Mouse (Mus musculus) heart, embryonic 14.5 days (tissue): ENCODE data around the gene Rsrp1. TPM values are rescaled to one million over a fixed set of nuclear protein-coding genes. Genes with fewer than 3 reads are reported as not detected.

ENCODE experiments used
- ATAC-seq: fragments of 200-750 bp; cut with Nextera tagmentation; 2 replicates; pipeline ENCODE4 v1.8.0; 2017; ENCODE audit warnings: low read depth, moderate TSS enrichment; ENCODE audit not compliant: insufficient number of reproducible peaks, insufficient read depth, low FRiP score
- H3K27ac ChIP-seq, 2 experiments: fragments of 200-500 bp in 1 of 2; fragments of 300-500 bp in 1 of 2; sonication (generic) in 1 of 2; replicated peaks in 1 of 2; 2 replicates each; pipeline ENCODE4 v1.5.1; 2012 to 2014; ENCODE audit warnings: low read depth in 2 of 2, low read length in 2 of 2, control low read depth in 1 of 2, mild to moderate bottlenecking in 1 of 2, mixed read lengths in 1 of 2; ENCODE audit not compliant: control insufficient read depth in 1 of 2, insufficient read depth in 1 of 2
- H3K27me3 ChIP-seq: fragments of 300-500 bp; sonication (generic); 2 replicates; pipeline ENCODE4 v1.6.1; 2014; ENCODE audit warnings: mild to moderate bottlenecking, low read length, control low read depth; ENCODE audit not compliant: control insufficient read depth, insufficient read depth
- H3K36me3 ChIP-seq: fragments of 300-500 bp; sonication (generic); 2 replicates; pipeline ENCODE4 v1.6.1; 2014; ENCODE audit warnings: mild to moderate bottlenecking, control low read depth, low read length, mixed read lengths; ENCODE audit not compliant: control insufficient read depth, insufficient read depth
- H3K4me1 ChIP-seq, 2 experiments: fragments of 200-500 bp in 1 of 2; fragments of 300-500 bp in 1 of 2; sonication (generic) in 1 of 2; 2 replicates each; pipeline ENCODE4 v1.6.1; 2012 to 2014; ENCODE audit warnings: low read length in 2 of 2, control low read depth in 1 of 2, mixed read lengths in 1 of 2; ENCODE audit not compliant: control insufficient read depth in 2 of 2, insufficient read depth in 2 of 2
- H3K4me2 ChIP-seq: fragments of 300-500 bp; sonication (generic); 2 replicates; pipeline ENCODE4 v1.6.1; 2014; ENCODE audit warnings: mild to moderate bottlenecking, low read length
- H3K4me3 ChIP-seq, 2 experiments: fragments of 200-500 bp in 1 of 2; fragments of 300-500 bp in 1 of 2; sonication (generic) in 1 of 2; 2 replicates each; pipeline ENCODE4 v1.5.1; 2012 to 2014; ENCODE audit warnings: low read length in 2 of 2, mild to moderate bottlenecking in 2 of 2, control low read depth in 1 of 2, low read depth in 1 of 2, moderate library complexity in 1 of 2; ENCODE audit not compliant: control insufficient read depth in 1 of 2, insufficient read depth in 1 of 2
- H3K9ac ChIP-seq: fragments of 300-500 bp; sonication (generic); 2 replicates; pipeline ENCODE4 v1.6.1; 2014; ENCODE audit warnings: mild to moderate bottlenecking, low read length
- H3K9me3 ChIP-seq: fragments of 300-500 bp; sonication (generic); 2 replicates; pipeline ENCODE4 v1.6.1; 2016; ENCODE audit warnings: low read length, control low read depth; ENCODE audit not compliant: control insufficient read depth
- WGBS: fragments of 180-500 bp; shearing (Covaris S2); extraction: QIAGEN DNeasy Blood & Tissue Kit; methylation state at CpG from one replicate; pipeline ENCODE4 v1.1.7; 2014; 5-methylcytosine and 5-hydroxymethylcytosine counted together
- polyA plus RNA-seq: library from polyadenylated mRNA; unstranded; fragments of >200 nt; fragmentation: Nextera tagmentation; extraction: Ambion mirVana; gene quantifications from 2 replicates; pipeline ENCODE4 v1.2.1, GENCODE M21; 2014

The Rsrp1 gene
- polyA plus RNA-seq, 1 experiment from 2014 or later = 341 TPM

GRCm38 (mm10) chr4:134954461-134954860 is 31.1 kb downstream of the Rsrp1 start:
- 24% methylated on average over 15 of the region's 15 CpGs for WGBS
- ATAC-seq = no peak
- H3K4me2 ChIP-seq = no peak overlapping the region

DNA sequence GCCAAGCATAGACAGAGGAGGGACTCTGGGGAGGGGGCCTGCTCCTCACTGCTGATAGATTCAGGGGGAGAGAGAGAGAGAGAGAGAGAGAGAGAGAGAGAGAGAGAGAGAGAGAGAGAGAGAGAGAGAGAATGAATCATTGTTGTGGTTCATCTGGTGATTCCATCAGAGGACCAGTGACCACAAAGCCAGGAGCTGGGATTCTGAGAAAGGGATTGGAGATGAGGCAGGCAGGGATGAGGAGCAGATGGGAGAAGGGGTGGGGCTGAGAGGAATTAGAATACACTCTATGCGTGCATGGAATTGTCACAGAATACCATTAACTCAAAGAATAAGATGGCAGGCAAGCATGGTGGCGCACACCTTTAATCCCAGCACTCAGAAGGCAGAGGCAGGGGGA is 31.8 kb downstream of the Rsrp1 start:
- H3K4me2 ChIP-seq = no peak overlapping the region
- no peaks in the 10 kb centered on the region for H3K36me3 ChIP-seq
- 89% methylated on average over 2 of the region's 2 CpGs for WGBS
- ATAC-seq = no peak
- H3K27me3 ChIP-seq = peaks cover 26% of the 10 kb centered on the region
- no peak overlapping the region for H3K27ac ChIP-seq
- no peaks in the 10 kb centered on the region for H3K9me3 ChIP-seq
- H3K4me3 ChIP-seq = no peak overlapping the region
- H3K9ac ChIP-seq = no peak overlapping the region
- H3K4me1 ChIP-seq = peaks cover 3 to 8% of the 10 kb centered on the region in 2 experiments; a peak in 3 of 4 replicates

More at GRCm38 (mm10) chr4:134954461-134954860, 31.1 kb downstream of the Rsrp1 start:
- no peak overlapping the region for H3K4me3 ChIP-seq
- no peaks in the 10 kb centered on the region for H3K9me3 ChIP-seq
- peaks cover 3 to 9% of the 10 kb centered on the region in 2 experiments; a peak in 3 of 4 replicates for H3K4me1 ChIP-seq
- H3K9ac ChIP-seq = no peak overlapping the region
- H3K36me3 ChIP-seq = no peaks in the 10 kb centered on the region
- no peak overlapping the region for H3K27ac ChIP-seq
- peaks cover 26% of the 10 kb centered on the region for H3K27me3 ChIP-seq

GRCm38 (mm10) chr4:134955845-134956244 is 32.5 kb downstream of the Rsrp1 start:
- 84% methylated on average over 3 of the region's 3 CpGs for WGBS

GRCm38 (mm10) chr4:134956328-134956727 is 32.9 kb downstream of the Rsrp1 start:
- no peak overlapping the region for H3K27ac ChIP-seq
- 13% methylated on average over 3 of the region's 3 CpGs for WGBS
- no peak overlapping the region for H3K9ac ChIP-seq
- no peaks in the 10 kb centered on the region for H3K36me3 ChIP-seq
- H3K27me3 ChIP-seq = peaks cover 33% of the 10 kb centered on the region
- H3K9me3 ChIP-seq = no peaks in the 10 kb centered on the region
- H3K4me3 ChIP-seq = no peak overlapping the region
- no peak for ATAC-seq
- H3K4me2 ChIP-seq = no peak overlapping the region
- H3K4me1 ChIP-seq = no peaks in the 10 kb centered on the region

More at GRCm38 (mm10) chr4:134955845-134956244, 32.5 kb downstream of the Rsrp1 start:
- Histone ChIP-seq H3K27ac (no peak overlapping the region), H3K27me3 (peaks cover 29% of the 10 kb centered on the region), H3K4me2 (no peak overlapping the region), H3K9ac (no peak overlapping the region), H3K36me3 (no peaks in the 10 kb centered on the region), H3K9me3 (no peaks in the 10 kb centered on the region), H3K4me1 (peaks cover 0 to 2% of the 10 kb centered on the region in 2 experiments; a peak in 2 of 4 replicates), H3K4me3 (no peak overlapping the region)
- no peak for ATAC-seq

- Histone ChIP-seq H3K9ac (no peak overlapping the region), H3K9me3 (0 out of 2 replicates have a peak, but pooled peaks cover 3% of the 10 kb centered on the region), H3K4me1 (peaks cover 9 to 10% of the 10 kb centered on the region in 2 experiments), H3K4me3 (no peak overlapping the region), H3K27ac (no peak overlapping the region), H3K36me3 (no peaks in the 10 kb centered on the region), H3K4me2 (peak overlapping the region; percentile 18; the same call in 1 of the 2 replicates), H3K27me3 (peaks cover 31% of the 10 kb centered on the region)
- WGBS = 34% methylated on average over 19 of the region's 19 CpGs
- ATAC-seq = no peak
These were observed 39.8 kb downstream of the Rsrp1 start for GRCm38 (mm10) chr4:134963021-134963776.

- H3K4me1 ChIP-seq = peaks cover 9 to 10% of the 10 kb centered on the region in 2 experiments
- no peak overlapping the region for H3K9ac ChIP-seq
- no peak for ATAC-seq
- H3K4me3 ChIP-seq = no peak overlapping the region
- no peak overlapping the region for H3K4me2 ChIP-seq
- H3K27me3 ChIP-seq = peaks cover 27% of the 10 kb centered on the region
- no peaks in the 10 kb centered on the region for H3K36me3 ChIP-seq
- 0 out of 2 replicates have a peak, but pooled peaks cover 3% of the 10 kb centered on the region for H3K9me3 ChIP-seq
- H3K27ac ChIP-seq = no peak overlapping the region
- 79% methylated on average over 20 of the region's 20 CpGs for WGBS
These were observed 44.7 kb downstream of the Rsrp1 start for GRCm38 (mm10) chr4:134967887-134968604.

DNA sequence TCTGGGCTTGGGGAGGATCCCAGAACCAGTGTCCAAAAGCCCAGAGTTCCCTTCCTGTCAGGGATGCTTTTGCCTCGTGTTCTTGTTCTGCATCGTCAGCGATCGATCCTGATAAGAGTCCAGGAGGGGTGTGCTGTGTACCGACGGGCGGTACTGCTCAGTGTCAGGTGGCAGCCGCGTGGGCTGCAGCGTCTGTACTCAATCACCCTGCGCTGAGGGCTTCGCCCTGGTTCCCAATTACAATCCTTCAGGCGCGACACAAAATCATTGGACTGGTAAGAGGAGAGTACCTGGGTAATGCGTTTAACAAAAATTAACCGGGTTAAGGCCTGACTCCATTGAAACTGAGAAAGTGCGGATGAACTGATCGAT is 45.2 kb downstream of the Rsrp1 start:
- peaks cover 27% of the 10 kb centered on the region for H3K27me3 ChIP-seq

More for the DNA sequence above, 45.2 kb downstream of the Rsrp1 start:
- H3K4me1 ChIP-seq = peaks cover 9 to 10% of the 10 kb centered on the region in 2 experiments
- 0 out of 2 replicates have a peak, but pooled peaks cover 6% of the 10 kb centered on the region for H3K9me3 ChIP-seq
- H3K9ac ChIP-seq = no peak overlapping the region
- H3K36me3 ChIP-seq = no peaks in the 10 kb centered on the region
- WGBS = 73% methylated on average over 18 of the region's 18 CpGs
- no peak overlapping the region for H3K4me3 ChIP-seq
- no peak overlapping the region for H3K27ac ChIP-seq
- no peak overlapping the region for H3K4me2 ChIP-seq
- no peak for ATAC-seq
